In genomic region chr17:73302104-73302503, GRCm38 (mm10) we compare ENCODE assay signal across 9 mouse cellular contexts.
DNase-seq lines count a peak whose midpoint lies in the region; ATAC-seq and TF ChIP-seq lines count a peak whose summit lies in the region.
"Had no signal": no experiment of that assay in that cellular context is flagged by ENCODE, and none has a peak within 500 bp of the region (broad histone marks: within the 10 kb centered on the region; RNA-seq: fewer than 3 reads in every experiment).

No protein-coding gene starts in this region.

- DNase-seq in CD4-positive helper T cell, adult 2 months (ENCODE audit: low read depth, low spot score): peak; percentile 88
- DNase-seq in liver, adult 2 months (ENCODE audit: extremely low read depth, low read depth, low spot score): peak; percentile 55
- DNase-seq in spleen, postnatal 36 days (ENCODE audit: low spot score in 2 of 2): peak; percentile 77 to 80

- H3K79me2 ChIP-seq in liver, adult 2 months (ENCODE audit: control insufficient read depth, insufficient read depth, low read length): no peaks in the 10 kb centered on the region
- no peaks in the 10 kb centered on the region for H3K79me2 ChIP-seq in myocyte (ENCODE audit: control insufficient read depth, insufficient read depth)

- no peak for TF ChIP-seq POLR2A in bone marrow macrophage, adult 2 months (IDR thresholded peaks at IDR 0.05; ENCODE audit: borderline replicate concordance, low read depth, low read length)
- TF ChIP-seq POLR2A in liver, adult 2 months (IDR thresholded peaks at IDR 0.05; ENCODE audit: extremely low read depth, insufficient read depth, low read length): no peak
- no peak for TF ChIP-seq POLR2A in myocyte (IDR thresholded peaks at IDR 0.05; ENCODE audit: insufficient read length, low read depth)

- peaks cover 4% of the 10 kb centered on the region; the same call in 1 of the 2 replicates for H3K4me1 ChIP-seq in bone marrow macrophage, adult 2 months (ENCODE audit: control insufficient read depth, insufficient read depth, low read length)
- peaks cover 16% of the 10 kb centered on the region for H3K4me1 ChIP-seq in heart, embryonic 13.5 days
- 0 out of 2 replicates have a peak, but pooled peaks cover 10% of the 10 kb centered on the region for H3K4me1 ChIP-seq in kidney, embryonic 16.5 days (ENCODE audit: insufficient read depth, low read length)
- no peaks in the 10 kb centered on the region for H3K4me1 ChIP-seq in liver, adult 2 months (ENCODE audit: control insufficient read depth, insufficient read depth, low read length)

- no peak overlapping the region for H3K27ac ChIP-seq in bone marrow macrophage, adult 2 months (ENCODE audit: insufficient read depth, low read depth, low read length)
- H3K27ac ChIP-seq in heart, embryonic 13.5 days (replicated peaks): no peak overlapping the region
- no peak overlapping the region for H3K27ac ChIP-seq in kidney, embryonic 16.5 days (ENCODE audit: low read length)
- no peak overlapping the region for H3K27ac ChIP-seq in liver, adult 2 months (replicated peaks; ENCODE audit: insufficient read depth, low read depth, low read length)
- H3K27ac ChIP-seq: embryonic facial prominence, embryonic 13.5 days had no signal

- TF ChIP-seq CTCF in bone marrow macrophage, adult 2 months (IDR thresholded peaks at IDR 0.05; ENCODE audit: low read depth, low read length): peak; percentile 98
- peak; percentile 93 for TF ChIP-seq CTCF in liver, adult 2 months (IDR thresholded peaks at IDR 0.05; ENCODE audit: low read depth, low read length)

- ATAC-seq in erythroblast, adult 5-6 weeks (replicated peaks; ENCODE audit: low FRiP score, poor library complexity, severe bottlenecking): peak; percentile 72; the same call in 1 of the 2 replicates
- no peak for ATAC-seq in heart, embryonic 13.5 days (ENCODE audit: extremely low read depth, insufficient number of reproducible peaks, low FRiP score, low TSS enrichment)
- peak; percentile 49 for ATAC-seq in kidney, embryonic 16.5 days (ENCODE audit: low FRiP score, low TSS enrichment)

- WGBS in heart, embryonic 13.5 days: 5% methylated on average over 10 of the region's 10 CpGs
- 4% methylated on average over 10 of the region's 10 CpGs for WGBS in kidney, embryonic 16.5 days
- WGBS in liver, adult 2 months: 7% methylated on average over 10 of the region's 10 CpGs

- peaks cover 33% of the 10 kb centered on the region for H3K27me3 ChIP-seq in heart, embryonic 13.5 days (replicated peaks)
- peaks cover 15% of the 10 kb centered on the region; the same call in 1 of the 2 replicates for H3K27me3 ChIP-seq in kidney, embryonic 16.5 days (ENCODE audit: insufficient read depth, low read length)
- no peaks in the 10 kb centered on the region for H3K27me3 ChIP-seq in liver, adult 2 months (ENCODE audit: control insufficient read depth, insufficient read depth, low read length)
- H3K27me3 ChIP-seq in myocyte (ENCODE audit: control insufficient read depth, insufficient read depth, insufficient read length): peaks cover 4% of the 10 kb centered on the region

- no peak overlapping the region for H3K4me3 ChIP-seq in bone marrow macrophage, adult 2 months (ENCODE audit: insufficient read depth, low read length)
- H3K4me3 ChIP-seq in heart, embryonic 13.5 days: no peak overlapping the region
- H3K4me3 ChIP-seq in kidney, embryonic 16.5 days (ENCODE audit: low read length): no peak overlapping the region
- H3K4me3 ChIP-seq in liver, adult 2 months (ENCODE audit: insufficient read depth, low read depth, low read length): no peak overlapping the region
- no peak overlapping the region for H3K4me3 ChIP-seq in myocyte
- H3K4me3 ChIP-seq: embryonic facial prominence, embryonic 13.5 days had no signal

- no peak overlapping the region for H3ac ChIP-seq in myocyte (ENCODE audit: control insufficient read depth, insufficient read length)

- H3K9ac ChIP-seq in heart, embryonic 13.5 days: no peak overlapping the region
- no peak overlapping the region for H3K9ac ChIP-seq in kidney, embryonic 16.5 days (replicated peaks; ENCODE audit: low read length)
- no peak overlapping the region for H3K9ac ChIP-seq in liver, adult 2 months (ENCODE audit: low read depth, low read length)
- H3K9ac ChIP-seq: embryonic facial prominence, embryonic 13.5 days had no signal

- no peaks in the 10 kb centered on the region for H3K36me3 ChIP-seq in heart, embryonic 13.5 days
- no peaks in the 10 kb centered on the region for H3K36me3 ChIP-seq in kidney, embryonic 16.5 days (ENCODE audit: insufficient read depth, low read length)
- no peaks in the 10 kb centered on the region for H3K36me3 ChIP-seq in liver, adult 2 months (ENCODE audit: control insufficient read depth, insufficient read depth, low read length)
- H3K36me3 ChIP-seq in myocyte (ENCODE audit: control insufficient read depth, insufficient read depth): no peaks in the 10 kb centered on the region
- H3K36me3 ChIP-seq: embryonic facial prominence, embryonic 13.5 days had no signal

- no peaks in the 10 kb centered on the region for H3K9me3 ChIP-seq in heart, embryonic 13.5 days
- H3K9me3 ChIP-seq in kidney, embryonic 16.5 days (ENCODE audit: low read length): no peaks in the 10 kb centered on the region
- H3K9me3 ChIP-seq: embryonic facial prominence, embryonic 13.5 days had no signal

- peak overlapping the region; percentile 24; the same call in 1 of the 2 replicates for H3K4me2 ChIP-seq in heart, embryonic 13.5 days
- H3K4me2 ChIP-seq in kidney, embryonic 16.5 days (replicated peaks; ENCODE audit: low read depth, low read length): no peak overlapping the region
- H3K4me2 ChIP-seq in myocyte (ENCODE audit: low read depth): peak overlapping the region; percentile 25
- H3K4me2 ChIP-seq: embryonic facial prominence, embryonic 13.5 days had no signal

TF ChIP-seq in myocyte, 11 proteins besides CTCF, POLR2A, EP300 and RAD21:
- TF ChIP-seq TCF12 (IDR thresholded peaks at IDR 0.05; ENCODE audit: insufficient read depth, poor library complexity, severe bottlenecking): no peak
- TF ChIP-seq MYOG (IDR thresholded peaks at IDR 0.05; ENCODE audit: control insufficient read depth in 1 of 3, insufficient read depth in 1 of 3, insufficient read length in 2 of 3, low read depth in 2 of 3): no peak
- no peak for TF ChIP-seq REST (IDR thresholded peaks at IDR 0.05; ENCODE audit: insufficient read depth, insufficient read length)
- TF ChIP-seq CEBPB (IDR thresholded peaks at IDR 0.05; ENCODE audit: insufficient read depth, poor library complexity, severe bottlenecking): no peak
- TF ChIP-seq E2F4 (IDR thresholded peaks at IDR 0.05; ENCODE audit: insufficient read depth): no peak
- TF ChIP-seq USF1 (IDR thresholded peaks at IDR 0.05; ENCODE audit: low read depth): no peak
- no peak for TF ChIP-seq MYOD1 (IDR thresholded peaks at IDR 0.05; ENCODE audit: control insufficient read depth in 1 of 3, insufficient read length in 2 of 3, low read depth in 2 of 3)
- no peak for TF ChIP-seq TCF3 (IDR thresholded peaks at IDR 0.05; ENCODE audit: insufficient read length, low read depth)
- TF ChIP-seq MAX (IDR thresholded peaks at IDR 0.05; ENCODE audit: low read depth): no peak
- no peak for TF ChIP-seq SRF (IDR thresholded peaks at IDR 0.05; ENCODE audit: control insufficient read depth, insufficient read length, low read depth)
- no peak for TF ChIP-seq POLR2AphosphoS2 (IDR thresholded peaks at IDR 0.05; ENCODE audit: insufficient read length, low read depth)
